Mouse (Mus musculus): ENCODE data around the gene Dus1l. TPM values are rescaled to one million over a fixed set of nuclear protein-coding genes. Genes with fewer than 3 reads are reported as not detected.
"Not testable (repeated sequence)": the region's sequence is repeated elsewhere in the genome, so short reads cannot be mapped to it uniquely, and the experiment has no call there.

The Dus1l gene
- polyA plus RNA-seq (2012; rRNA removed) = 51.1 and 51.7 TPM in 2 replicates

GRCm38 (mm10) chr11:120795756-120796613, at the start of gene Dus1l:
Dus1l (minus strand) TSS chr11:120796403.
- peak within 1 kb of the TSS; percentile 16 for H3K27ac ChIP-seq (ENCODE audit: control insufficient read depth, insufficient read depth, low read depth, low read length)
- TF ChIP-seq POLR2A (IDR thresholded peaks at IDR 0.05; ENCODE audit: control insufficient read depth, low read depth, low read length) = peak; percentile 58
- TF ChIP-seq CTCF (IDR thresholded peaks at IDR 0.05; ENCODE audit: control insufficient read depth, insufficient read depth, insufficient replicate concordance, low read depth, low read length) = no peak
- peaks cover 5% of the 10 kb centered on the region for H3K4me1 ChIP-seq (ENCODE audit: control insufficient read depth, insufficient read depth, low read length)
- no peaks in the 10 kb centered on the region for H3K27me3 ChIP-seq (ENCODE audit: control insufficient read depth, insufficient read depth, low read length)
- H3K36me3 ChIP-seq (ENCODE audit: control insufficient read depth, insufficient read depth, low read length) = no peaks in the 10 kb centered on the region; the same call in 1 of the 2 replicates
- H3K4me3 ChIP-seq (ENCODE audit: control insufficient read depth, low read depth, low read length) = peak within 1 kb of the TSS; percentile 84

DNA sequence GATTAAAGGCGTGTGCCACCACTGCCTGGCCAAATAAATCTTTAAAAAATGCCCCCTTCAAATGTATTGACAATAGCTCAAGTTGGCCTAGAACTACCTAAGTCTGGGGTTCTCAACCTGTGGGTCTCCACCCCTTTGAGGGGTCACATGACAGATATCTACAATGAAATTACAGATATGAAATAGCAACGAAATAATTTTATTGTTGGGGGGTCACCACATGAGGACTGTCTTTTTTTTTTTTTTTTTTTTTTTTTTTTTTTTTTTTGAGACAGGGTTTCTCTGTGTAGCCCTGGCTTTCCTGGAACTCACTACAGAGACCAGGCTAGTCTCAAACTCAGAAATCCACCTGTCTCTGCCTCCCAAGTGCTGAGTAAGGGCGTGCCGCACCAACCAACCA, 48.1 kb upstream of the Dus1l start:
- no peak overlapping the region for H3K4me3 ChIP-seq (ENCODE audit: control insufficient read depth, low read depth, low read length)
- no peak overlapping the region for H3K27ac ChIP-seq (ENCODE audit: control insufficient read depth, insufficient read depth, low read depth, low read length)
- TF ChIP-seq CTCF (IDR thresholded peaks at IDR 0.05; ENCODE audit: control insufficient read depth, insufficient read depth, insufficient replicate concordance, low read depth, low read length) (no peak), POLR2A (IDR thresholded peaks at IDR 0.05; ENCODE audit: control insufficient read depth, low read depth, low read length) (no peak)
- H3K4me1 ChIP-seq (ENCODE audit: control insufficient read depth, insufficient read depth, low read length) = no peaks in the 10 kb centered on the region
- H3K36me3 ChIP-seq (ENCODE audit: control insufficient read depth, insufficient read depth, low read length) = no peaks in the 10 kb centered on the region
- H3K27me3 ChIP-seq (ENCODE audit: control insufficient read depth, insufficient read depth, low read length) = no peaks in the 10 kb centered on the region

DNA sequence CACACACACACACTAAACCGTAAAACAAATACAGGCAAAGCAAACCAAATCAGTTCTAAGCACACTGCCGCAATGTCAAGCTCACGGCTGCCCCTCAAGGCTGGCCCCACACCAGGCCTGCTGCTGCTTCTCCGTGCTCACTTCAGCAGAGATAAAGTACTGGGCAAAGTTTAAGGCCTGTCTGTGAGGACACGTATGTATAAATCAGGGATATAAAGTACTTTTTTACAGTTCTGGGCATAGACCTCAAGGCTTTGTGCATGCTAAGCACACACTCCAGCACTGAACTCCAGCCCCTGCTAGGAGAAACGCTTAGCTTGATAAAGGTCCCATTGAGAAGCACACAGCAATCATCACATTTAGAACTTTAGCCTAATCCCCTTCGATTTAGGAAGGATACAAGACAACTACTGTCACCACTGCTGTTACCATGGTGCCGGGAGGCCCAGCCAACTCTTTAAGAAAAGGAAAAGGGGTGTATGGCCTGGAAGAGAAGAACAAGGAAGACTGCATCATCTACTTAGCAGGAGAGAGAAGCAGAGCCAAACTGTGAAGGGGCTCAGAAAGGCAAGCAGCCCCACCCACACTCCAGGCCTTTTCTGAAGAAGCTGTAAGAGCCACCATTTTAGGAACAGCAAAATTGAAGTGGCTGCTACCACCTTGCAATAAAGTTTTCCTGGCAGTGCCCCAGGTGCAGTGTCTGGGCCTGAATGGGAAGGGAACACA, 37.5 kb upstream of the Dus1l start:
- TF ChIP-seq CTCF (IDR thresholded peaks at IDR 0.05; ENCODE audit: control insufficient read depth, insufficient read depth, insufficient replicate concordance, low read depth, low read length) = no peak
- TF ChIP-seq POLR2A (IDR thresholded peaks at IDR 0.05; ENCODE audit: control insufficient read depth, low read depth, low read length) = no peak
- Histone ChIP-seq H3K4me3 (ENCODE audit: control insufficient read depth, low read depth, low read length) (no peak overlapping the region), H3K36me3 (ENCODE audit: control insufficient read depth, insufficient read depth, low read length) (no peaks in the 10 kb centered on the region), H3K4me1 (ENCODE audit: control insufficient read depth, insufficient read depth, low read length) (no peaks in the 10 kb centered on the region), H3K27me3 (ENCODE audit: control insufficient read depth, insufficient read depth, low read length) (no peaks in the 10 kb centered on the region), H3K27ac (ENCODE audit: control insufficient read depth, insufficient read depth, low read depth, low read length) (no peak overlapping the region)

DNA sequence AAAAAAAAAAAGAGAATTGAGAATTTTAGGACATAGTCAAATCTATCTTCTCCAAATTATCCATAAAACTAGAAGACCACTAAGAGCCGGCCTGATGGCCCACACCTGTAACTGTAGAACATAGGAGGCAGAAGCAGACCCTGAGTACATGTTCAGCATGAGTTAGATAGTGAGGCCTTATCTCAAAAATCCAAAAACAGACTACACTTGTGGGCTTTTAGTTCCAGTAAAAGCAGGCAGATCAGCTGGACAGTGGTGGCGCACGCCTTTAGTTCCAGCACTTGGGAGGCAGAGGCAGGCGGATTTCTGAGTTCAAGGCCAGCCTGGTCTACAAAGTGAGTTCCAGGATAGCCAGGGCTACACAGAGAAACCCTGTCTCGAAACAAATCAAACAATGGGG, 36.8 kb upstream of the Dus1l start:
- H3K36me3 ChIP-seq (ENCODE audit: control insufficient read depth, insufficient read depth, low read length); H3K4me1 ChIP-seq (ENCODE audit: control insufficient read depth, insufficient read depth, low read length); H3K27me3 ChIP-seq (ENCODE audit: control insufficient read depth, insufficient read depth, low read length); H3K4me3 ChIP-seq (ENCODE audit: control insufficient read depth, low read depth, low read length); H3K27ac ChIP-seq (ENCODE audit: control insufficient read depth, insufficient read depth, low read depth, low read length): not testable (repeated sequence)

- H3K27ac ChIP-seq (ENCODE audit: control insufficient read depth, insufficient read depth, low read depth, low read length) = no peak overlapping the region
- no peaks in the 10 kb centered on the region for H3K27me3 ChIP-seq (ENCODE audit: control insufficient read depth, insufficient read depth, low read length)
- no peaks in the 10 kb centered on the region for H3K36me3 ChIP-seq (ENCODE audit: control insufficient read depth, insufficient read depth, low read length)
- H3K4me3 ChIP-seq (ENCODE audit: control insufficient read depth, low read depth, low read length) = no peak overlapping the region
- H3K4me1 ChIP-seq (ENCODE audit: control insufficient read depth, insufficient read depth, low read length) = no peaks in the 10 kb centered on the region
- TF ChIP-seq POLR2A (IDR thresholded peaks at IDR 0.05; ENCODE audit: control insufficient read depth, low read depth, low read length) = no peak
- no peak for TF ChIP-seq CTCF (IDR thresholded peaks at IDR 0.05; ENCODE audit: control insufficient read depth, insufficient read depth, insufficient replicate concordance, low read depth, low read length)
These were observed 35.6 kb upstream of the Dus1l start for GRCm38 (mm10) chr11:120831659-120832440.

DNA sequence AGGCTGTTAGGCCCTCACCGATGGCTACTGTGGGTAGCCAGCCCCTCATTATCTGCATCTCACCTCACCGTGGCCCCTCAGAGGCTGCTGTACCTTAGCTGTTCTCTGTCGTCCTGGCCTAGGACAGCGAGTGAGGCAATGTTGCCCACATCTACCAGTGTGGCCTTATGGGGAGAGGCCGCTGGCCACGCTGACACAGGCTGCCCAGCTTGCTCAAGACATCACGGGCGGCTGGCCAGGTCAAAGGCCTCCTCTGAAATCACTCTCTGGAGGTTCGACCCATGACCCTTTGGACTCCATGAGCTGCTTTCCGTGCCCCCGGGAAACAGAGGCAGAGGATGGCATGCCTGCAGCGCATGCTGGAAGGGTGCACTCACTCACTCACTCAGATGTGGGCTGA, 34.5 kb upstream of the Dus1l start:
- H3K27me3 ChIP-seq (ENCODE audit: control insufficient read depth, insufficient read depth, low read length) = no peaks in the 10 kb centered on the region
- H3K36me3 ChIP-seq (ENCODE audit: control insufficient read depth, insufficient read depth, low read length) = no peaks in the 10 kb centered on the region
- TF ChIP-seq POLR2A (IDR thresholded peaks at IDR 0.05; ENCODE audit: control insufficient read depth, low read depth, low read length) = no peak
- TF ChIP-seq CTCF (IDR thresholded peaks at IDR 0.05; ENCODE audit: control insufficient read depth, insufficient read depth, insufficient replicate concordance, low read depth, low read length) = no peak
- H3K4me1 ChIP-seq (ENCODE audit: control insufficient read depth, insufficient read depth, low read length) = no peaks in the 10 kb centered on the region
- no peak overlapping the region for H3K4me3 ChIP-seq (ENCODE audit: control insufficient read depth, low read depth, low read length)
- no peak overlapping the region for H3K27ac ChIP-seq (ENCODE audit: control insufficient read depth, insufficient read depth, low read depth, low read length)
